Mouse (Mus musculus) neutrophil, adult 5-6 weeks (primary cell): Measurements from ENCODE around the gene Slc24a1. TPM values are rescaled to one million over a fixed set of nuclear protein-coding genes. Genes with fewer than 3 reads are reported as not detected.

ENCODE experiments used
- ATAC-seq: fragments of 151-379, 151-347 bp; 2 replicates; pipeline ENCODE4 v1.8.0; 2017; ENCODE audit warnings: mild to moderate bottlenecking, moderate TSS enrichment; ENCODE audit not compliant: insufficient number of reproducible peaks, poor library complexity, low FRiP score, severe bottlenecking; ENCODE audit errors: extremely low read depth
- total RNA-seq: library from RNA; stranded (forward); fragments of 200-1000 nt; gene quantifications from 2 replicates; pipeline ENCODE4 v1.2.3, GENCODE M21; 2017

The Slc24a1 gene
- total RNA-seq, 1 experiment from 2014 or later: 0.47 TPM

GRCm38 (mm10) chr9:64886008-64886407, 65.4 kb downstream of the Slc24a1 start:
- no peak for ATAC-seq

Other genes starting within 250 kb of the Slc24a1 start
- 143 and 167 TPM in 2 replicates for gene Rab11a, start 213.8 kb downstream of the Slc24a1 start, total RNA-seq
- 400 and 432 TPM in 2 replicates for gene Dennd4a, start 140.3 kb downstream of the Slc24a1 start, total RNA-seq
- 16.7 and 18.0 TPM in 2 replicates for gene Ints14, start 9.3 kb upstream of the Slc24a1 start, total RNA-seq
- 21.4 and 22.6 TPM in 2 replicates for gene Hacd3, start 70.1 kb upstream of the Slc24a1 start, total RNA-seq
- 126 and 127 TPM in 2 replicates for gene Dpp8, start 80.8 kb upstream of the Slc24a1 start, total RNA-seq
- gene Igdcc4, start 149.9 kb upstream of the Slc24a1 start, total RNA-seq: not detected in 2 replicates
- 0.47 TPM in 1 of 2 replicates, not detected in the other for gene Igdcc3, start 189.6 kb upstream of the Slc24a1 start, total RNA-seq
- 3.3 and 5.2 TPM in 2 replicates for gene Parp16, start 243.7 kb upstream of the Slc24a1 start, total RNA-seq